Mouse (Mus musculus) brain, embryonic 14.5 days (tissue): ENCODE measurements around the gene Srgap3. TPM values are rescaled to one million over a fixed set of nuclear protein-coding genes. Genes with fewer than 3 reads are reported as not detected.

Experiments used
- DNase-seq: peaks from one replicate; pipeline ENCODE4 v3.0.0-alpha.2; 2011; ENCODE audit warnings: low read depth
- CTCF ChIP-seq: fragments of 200-500 bp; IDR thresholded peaks from 2 replicates; pipeline ENCODE4 v1.5.1; 2012; ENCODE audit warnings: inconsistent platforms, mild to moderate bottlenecking, moderate library complexity, borderline replicate concordance; ENCODE audit not compliant: insufficient read depth, insufficient read length; ENCODE audit errors: extremely low read depth
- POLR2A ChIP-seq: fragments of 200-500 bp; IDR thresholded peaks from 2 replicates; pipeline ENCODE4 v1.6.1; 2012; ENCODE audit warnings: mild to moderate bottlenecking, inconsistent platforms, borderline replicate concordance; ENCODE audit not compliant: poor library complexity, insufficient read depth, insufficient read length, severe bottlenecking; ENCODE audit errors: extremely low read depth
- polyA plus RNA-seq: library from polyadenylated mRNA; depleted of rRNA; stranded (reverse); fragments of >200 nt; gene quantifications from 2 replicates; pipeline ENCODE4 v1.2.3, GENCODE M21; 2012

Srgap3 gene
- polyA plus RNA-seq, 1 experiment: 112 TPM

- DNase-seq: no peak
- no peak for TF ChIP-seq CTCF
- TF ChIP-seq POLR2A: no peak
Measured at GRCm38 (mm10) chr6:112842426-112842825, 104.6 kb downstream of the Srgap3 start.

- TF ChIP-seq CTCF (no peak), POLR2A (no peak)
- peak; percentile 55 for DNase-seq
Measured at GRCm38 (mm10) chr6:112840400-112840799, 106.7 kb downstream of the Srgap3 start.

- no peak for DNase-seq
- no peak for TF ChIP-seq POLR2A
- no peak for TF ChIP-seq CTCF
Measured at GRCm38 (mm10) chr6:112839391-112839790, 107.7 kb downstream of the Srgap3 start.

GRCm38 (mm10) chr6:112838879-112839278, 108.2 kb downstream of the Srgap3 start:
- no peak for TF ChIP-seq POLR2A
- no peak for TF ChIP-seq CTCF
- DNase-seq: peak; percentile 96

GRCm38 (mm10) chr6:112836712-112837111, 110.4 kb downstream of the Srgap3 start:
- no peak for TF ChIP-seq POLR2A
- no peak for TF ChIP-seq CTCF
- DNase-seq: no peak

GRCm38 (mm10) chr6:112835413-112835812, 111.7 kb downstream of the Srgap3 start:
- TF ChIP-seq CTCF (no peak), POLR2A (no peak)
- no peak for DNase-seq

GRCm38 (mm10) chr6:112834430-112834829, 112.6 kb downstream of the Srgap3 start:
- no peak for DNase-seq
- TF ChIP-seq POLR2A (no peak), CTCF (no peak)

GRCm38 (mm10) chr6:112833763-112834162, 113.3 kb downstream of the Srgap3 start:
- TF ChIP-seq CTCF (no peak), POLR2A (no peak)
- peak; percentile 50 for DNase-seq

- DNase-seq: peak; percentile 42
Measured at GRCm38 (mm10) chr6:112829196-112829595, 117.9 kb downstream of the Srgap3 start.

GRCm38 (mm10) chr6:112828420-112828819, 118.6 kb downstream of the Srgap3 start:
- TF ChIP-seq POLR2A (no peak), CTCF (no peak)
- DNase-seq: peak; percentile 64

More at GRCm38 (mm10) chr6:112829196-112829595, 117.9 kb downstream of the Srgap3 start:
- TF ChIP-seq CTCF (no peak), POLR2A (no peak)

- DNase-seq: no peak
- no peak for TF ChIP-seq POLR2A
- TF ChIP-seq CTCF: no peak
Measured at GRCm38 (mm10) chr6:112825657-112826056, 121.4 kb downstream of the Srgap3 start.

- DNase-seq: peak; percentile 80
- no peak for TF ChIP-seq CTCF
- TF ChIP-seq POLR2A: no peak
Measured at GRCm38 (mm10) chr6:112823096-112823495, 124.0 kb downstream of the Srgap3 start.
